ENCODE assay signal across 8 mouse cellular contexts in the genomic region with DNA sequence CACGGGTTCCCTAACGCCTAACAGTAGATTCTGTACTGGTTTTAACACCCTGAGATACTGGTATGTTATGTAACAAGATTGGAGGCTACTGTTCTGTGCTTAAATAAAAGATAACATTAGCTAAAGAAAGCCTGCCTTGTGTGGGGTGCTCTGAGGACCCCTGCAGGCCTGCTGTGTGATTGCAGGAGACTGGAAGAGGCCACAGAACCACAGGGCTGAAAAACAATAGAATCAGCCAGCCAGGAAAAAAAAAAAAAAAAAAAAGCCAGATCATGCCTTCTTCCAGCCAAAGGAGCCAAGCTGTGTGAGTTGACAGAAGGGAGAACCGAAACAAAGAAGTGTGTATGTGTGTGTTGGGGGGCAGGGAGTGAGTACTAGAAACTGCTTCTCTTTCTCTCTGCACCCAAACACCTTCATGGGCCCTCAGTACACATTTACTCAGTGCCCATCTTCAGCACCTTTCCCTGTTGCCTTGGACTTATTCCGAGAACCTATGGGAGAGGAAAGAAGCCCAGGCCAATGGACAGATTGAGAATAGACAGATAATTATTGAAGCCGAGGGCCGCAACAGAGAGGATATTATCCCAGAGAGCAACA. TPM values are rescaled to one million over a fixed set of nuclear protein-coding genes. Genes with fewer than 3 reads are reported as not detected.
A peak's percentile ranks its signal among the peaks of the same experiment; 100 is the strongest.
DNase-seq lines count a peak whose midpoint lies in the region; ATAC-seq and TF ChIP-seq lines count a peak whose summit lies in the region.

No protein-coding gene starts in this region.

- no peak for TF ChIP-seq EP300 in heart, postnatal 0 days (IDR thresholded peaks at IDR 0.05; ENCODE audit: low read depth)

- no peaks in the 10 kb centered on the region for H3K9me3 ChIP-seq in intestine, embryonic 14.5 days (ENCODE audit: control insufficient read depth, low read length)
- no peaks in the 10 kb centered on the region for H3K9me3 ChIP-seq in intestine, embryonic 15.5 days
- no peaks in the 10 kb centered on the region for H3K9me3 ChIP-seq in forebrain, embryonic 11.5 days (ENCODE audit: control insufficient read depth, low read length)
- no peaks in the 10 kb centered on the region for H3K9me3 ChIP-seq in heart, postnatal 0 days (replicated peaks; ENCODE audit: control insufficient read depth, low read length)

- H3K27me3 ChIP-seq in intestine, embryonic 14.5 days (replicated peaks; ENCODE audit: control insufficient read depth, insufficient read depth, low read length), result no peaks in the 10 kb centered on the region
- H3K27me3 ChIP-seq in intestine, embryonic 15.5 days (replicated peaks), result no peaks in the 10 kb centered on the region
- H3K27me3 ChIP-seq in forebrain, embryonic 11.5 days (ENCODE audit: control insufficient read depth, insufficient read depth, low read length), result no peaks in the 10 kb centered on the region; the same call in 1 of the 2 replicates
- H3K27me3 ChIP-seq in heart, postnatal 0 days (ENCODE audit: control insufficient read depth, insufficient read depth, low read length), result no peaks in the 10 kb centered on the region

- H3K36me3 ChIP-seq in intestine, embryonic 14.5 days (ENCODE audit: control insufficient read depth, insufficient read depth, low read length), result no peaks in the 10 kb centered on the region
- H3K36me3 ChIP-seq in intestine, embryonic 15.5 days, result no peaks in the 10 kb centered on the region
- H3K36me3 ChIP-seq in forebrain, embryonic 11.5 days (ENCODE audit: control insufficient read depth, insufficient read depth, low read length), result no peaks in the 10 kb centered on the region
- H3K36me3 ChIP-seq in heart, postnatal 0 days (replicated peaks; ENCODE audit: control insufficient read depth, insufficient read depth, low read length), result no peaks in the 10 kb centered on the region

- no peak overlapping the region for H3K4me3 ChIP-seq in intestine, embryonic 14.5 days (ENCODE audit: low read depth, low read length)
- no peak overlapping the region for H3K4me3 ChIP-seq in intestine, embryonic 15.5 days (replicated peaks)
- H3K4me3 ChIP-seq in forebrain, embryonic 11.5 days (ENCODE audit: low read depth, low read length), result no peak overlapping the region
- no peak overlapping the region for H3K4me3 ChIP-seq in heart, postnatal 0 days (ENCODE audit: low read depth, low read length)

- WGBS in intestine, embryonic 14.5 days, result 40% methylated on average over 6 of the region's 6 CpGs
- WGBS in intestine, embryonic 15.5 days, result 43% methylated on average over 6 of the region's 6 CpGs
- WGBS in forebrain, embryonic 11.5 days, result 30% methylated on average over 6 of the region's 6 CpGs
- 33% methylated on average over 6 of the region's 6 CpGs for WGBS in heart, postnatal 0 days

- no peak overlapping the region for H3K27ac ChIP-seq in intestine, embryonic 14.5 days (ENCODE audit: low read depth)
- H3K27ac ChIP-seq in intestine, embryonic 15.5 days, result no peak overlapping the region; the same call in 1 of the 2 replicates
- H3K27ac ChIP-seq in forebrain, embryonic 11.5 days (ENCODE audit: low read depth, low read length), result no peak overlapping the region
- H3K27ac ChIP-seq in heart, postnatal 0 days (ENCODE audit: low read depth), result peak overlapping the region; percentile 22

- peak; percentile 88 for TF ChIP-seq CTCF in heart, postnatal 0 days (IDR thresholded peaks at IDR 0.05; ENCODE audit: low read depth)

- H3K9ac ChIP-seq in intestine, embryonic 14.5 days (ENCODE audit: low read length), result no peak overlapping the region
- H3K9ac ChIP-seq in intestine, embryonic 15.5 days, result no peak overlapping the region
- no peak overlapping the region for H3K9ac ChIP-seq in forebrain, embryonic 11.5 days (ENCODE audit: low read length)
- no peak overlapping the region for H3K9ac ChIP-seq in heart, postnatal 0 days (replicated peaks; ENCODE audit: low read depth, low read length)

- no peak for ATAC-seq in intestine, embryonic 14.5 days (replicated peaks; ENCODE audit: low FRiP score, low TSS enrichment, low read depth)
- ATAC-seq in intestine, embryonic 15.5 days, result no peak
- no peak for ATAC-seq in forebrain, embryonic 11.5 days (replicated peaks; ENCODE audit: low FRiP score)
- ATAC-seq in heart, postnatal 0 days (ENCODE audit: insufficient read depth, low read depth), result no peak

- no peak overlapping the region for H3K4me2 ChIP-seq in intestine, embryonic 14.5 days (ENCODE audit: low read length)
- no peak overlapping the region for H3K4me2 ChIP-seq in intestine, embryonic 15.5 days (replicated peaks)
- H3K4me2 ChIP-seq in forebrain, embryonic 11.5 days (ENCODE audit: low read depth, low read length, severe bottlenecking), result no peak overlapping the region
- H3K4me2 ChIP-seq in heart, postnatal 0 days (ENCODE audit: low read depth, low read length), result no peak overlapping the region

- DNase-seq in intestine, embryonic 14.5 days (ENCODE audit: low spot score), result peak; percentile 64
- DNase-seq in c-Kit-positive CD71-negative TER-119-negative erythroid progenitor cells, embryonic 14.5 days (ENCODE audit: low read depth), result peak; percentile 50
- DNase-seq in forebrain, embryonic 11.5 days (ENCODE audit: low spot score), result peak; percentile 81
- DNase-seq in heart, postnatal 0 days (ENCODE audit: low spot score), result peak; percentile 85
- peak; percentile 73 for DNase-seq in layer of hippocampus, adult 9-10 months (ENCODE audit: low spot score)
- peak; percentile 81 for DNase-seq in lung, postnatal 36 days
- DNase-seq in right cerebral cortex, postnatal 14 days, result peak; percentile 45

- H3K4me1 ChIP-seq in intestine, embryonic 14.5 days (replicated peaks; ENCODE audit: control insufficient read depth, insufficient read depth, low read length), result peaks cover 10% of the 10 kb centered on the region
- peaks cover 11% of the 10 kb centered on the region; the same call in 1 of the 2 replicates for H3K4me1 ChIP-seq in intestine, embryonic 15.5 days (replicated peaks)
- peaks cover 8% of the 10 kb centered on the region for H3K4me1 ChIP-seq in forebrain, embryonic 11.5 days (replicated peaks; ENCODE audit: control insufficient read depth, insufficient read depth, low read length)
- peaks cover 21% of the 10 kb centered on the region for H3K4me1 ChIP-seq in heart, postnatal 0 days (ENCODE audit: control insufficient read depth, insufficient read depth)

RNA-seq across cellular contexts. Expression of a gene that starts 2.2 kb away (rescaled TPM):
- polyA plus RNA-seq in intestine, embryonic 14.5 days (2014; fragmentation: Nextera tagmentation; extraction: Ambion mirVana), result 5.3 and 5.9 TPM in 2 replicates
- polyA plus RNA-seq in intestine, embryonic 15.5 days (2015; fragmentation: Nextera tagmentation; extraction: Ambion mirVana), result 7.5 TPM in 2 replicates
- 5.4 and 6.0 TPM in 2 replicates for polyA plus RNA-seq in forebrain, embryonic 11.5 days (2014; fragmentation: Nextera tagmentation; extraction: Ambion mirVana)
- total RNA-seq in heart, postnatal 0 days (2014; rRNA removed; ENCODE audit: low replicate concordance), result 16.3 and 18.4 TPM in 2 replicates
- polyA plus RNA-seq in heart, postnatal 0 days (2015; fragmentation: Nextera tagmentation; extraction: Ambion mirVana), result 16.1 and 17.8 TPM in 2 replicates
